Mouse (Mus musculus) liver, adult 2 months (tissue): Measurements from ENCODE around the gene Olfr924.

Experiments
- CTCF ChIP-seq: fragments of 200-500 bp; IDR thresholded peaks from 2 replicates; pipeline ENCODE4 v1.5.1; 2011; ENCODE audit warnings: low read depth, low read length, control low read depth
- POLR2A ChIP-seq: fragments of 200-500 bp; IDR thresholded peaks from 2 replicates; pipeline ENCODE4 v1.6.1; 2011; ENCODE audit warnings: low read length, control low read depth; ENCODE audit not compliant: insufficient read depth; ENCODE audit errors: extremely low read depth

GRCm38 (mm10) chr9:38805696-38806095 is 38.6 kb upstream of the Olfr924 start:
- TF ChIP-seq POLR2A (no peak), CTCF (no peak)
